Mouse (Mus musculus) layer of hippocampus, adult 11-12 months (tissue): Measurements from ENCODE around the gene Gm21921.
"Not testable (repeated sequence)": the region's sequence is repeated elsewhere in the genome, so short reads cannot be mapped to it uniquely, and the experiment has no call there.

Experiments used
- DNase-seq: peaks from one replicate; pipeline ENCODE4 v3.0.0; 2022; ENCODE audit warnings: low spot score

Gm21921 gene

GRCm38 (mm10) chrY:24796143-24796542 is at the start of gene Gm21921:
TSS of gene Gm21921 (minus strand) at chrY:24796243.
- DNase-seq = not testable (repeated sequence)
